Mouse (Mus musculus): ENCODE measurements around the gene Urgcp. TPM values are rescaled to one million over a fixed set of nuclear protein-coding genes. Genes with fewer than 3 reads are reported as not detected.
A peak's percentile ranks its signal among the peaks of the same experiment; 100 is the strongest.

The Urgcp gene
- total and polyA plus RNA-seq, 2 experiments from 2014 or later, result 32.8 to 61.5 TPM

DNA sequence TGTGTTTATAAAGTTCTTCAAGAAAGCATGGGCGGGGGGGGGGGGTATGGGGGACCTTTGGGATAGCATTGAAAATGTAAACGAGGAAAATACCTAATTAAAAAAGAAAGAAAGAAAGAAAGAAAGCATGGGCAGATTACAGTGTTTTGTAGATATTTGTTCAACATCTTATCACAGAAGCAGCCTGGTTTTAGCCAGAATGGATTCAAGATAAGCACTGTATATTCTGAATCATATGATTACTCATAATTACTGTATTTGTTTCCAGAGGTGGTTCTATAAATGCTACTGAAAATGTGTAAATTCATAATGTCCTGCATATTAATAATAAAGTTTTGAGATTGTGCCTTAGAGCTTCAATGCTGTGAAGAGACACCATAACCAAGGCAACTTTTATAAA is 60.9 kb downstream of the Urgcp start:
- peaks cover 8% of the 10 kb centered on the region; the same call in 1 of the 2 replicates for H3K36me3 ChIP-seq (ENCODE audit: insufficient read depth, low read length)
- DNase-seq (ENCODE audit: low spot score) (no peak), ATAC-seq (no peak)
- 76% methylated on average over 2 of the region's 2 CpGs for WGBS
- no peaks in the 10 kb centered on the region for H3K4me1 ChIP-seq (ENCODE audit: insufficient read depth, low read length)
- no peak overlapping the region for H3K4me3 ChIP-seq (ENCODE audit: low read length)
- no peak overlapping the region for H3K9ac ChIP-seq (replicated peaks; ENCODE audit: low read length)
- H3K27me3 ChIP-seq (ENCODE audit: insufficient read depth, low read length), result no peaks in the 10 kb centered on the region
- no peaks in the 10 kb centered on the region for H3K9me3 ChIP-seq (ENCODE audit: low read length)
- no peak overlapping the region for H3K27ac ChIP-seq
- no peak overlapping the region for H3K4me2 ChIP-seq (ENCODE audit: low read depth, low read length)
- no peak for TF ChIP-seq CTCF (IDR thresholded peaks at IDR 0.05; ENCODE audit: low read depth)

DNA sequence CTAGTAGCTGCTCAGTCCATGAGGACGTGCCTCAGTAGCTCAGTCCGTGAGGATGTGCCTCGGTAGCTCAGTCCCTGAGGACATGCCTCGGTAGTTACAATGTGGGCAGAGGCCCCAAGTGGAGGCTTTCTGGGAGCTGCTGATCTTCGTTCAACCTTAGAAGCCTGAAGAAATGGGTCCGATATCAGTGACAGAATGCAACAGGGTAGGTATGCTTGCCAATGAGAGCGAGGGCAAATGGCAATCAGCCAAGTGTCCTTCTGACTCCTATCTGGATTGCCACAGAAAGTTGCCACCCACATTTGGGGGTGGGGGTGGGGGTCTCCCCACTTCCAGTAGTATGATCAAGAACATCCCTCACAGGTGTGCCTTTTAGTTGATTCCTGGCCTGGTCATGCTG is 61.4 kb downstream of the Urgcp start:
- ATAC-seq, result no peak
- WGBS, result 85% methylated on average over 7 of the region's 7 CpGs

GRCm38 (mm10) chr11:5691775-5692174 is 70.4 kb downstream of the Urgcp start:
- H3K4me3 ChIP-seq (ENCODE audit: low read length), result no peak overlapping the region
- peak; percentile 70 for TF ChIP-seq CTCF (IDR thresholded peaks at IDR 0.05; ENCODE audit: low read depth)
- H3K27me3 ChIP-seq (ENCODE audit: insufficient read depth, low read length), result no peaks in the 10 kb centered on the region
- ATAC-seq (no peak), DNase-seq (ENCODE audit: low spot score) (peak; percentile 76)
- 46% methylated on average over 7 of the region's 7 CpGs for WGBS
- no peaks in the 10 kb centered on the region for H3K9me3 ChIP-seq (ENCODE audit: low read length)
- no peak overlapping the region for H3K9ac ChIP-seq (replicated peaks; ENCODE audit: low read length)
- no peak overlapping the region for H3K27ac ChIP-seq
- H3K4me2 ChIP-seq (ENCODE audit: low read depth, low read length), result no peak overlapping the region
- H3K4me1 ChIP-seq (ENCODE audit: insufficient read depth, low read length), result no peaks in the 10 kb centered on the region
- no peaks in the 10 kb centered on the region for H3K36me3 ChIP-seq (ENCODE audit: insufficient read depth, low read length)

More for the DNA sequence above, 61.4 kb downstream of the Urgcp start:
- Histone ChIP-seq H3K36me3 (ENCODE audit: insufficient read depth, low read length) (peaks cover 8% of the 10 kb centered on the region; the same call in 1 of the 2 replicates), H3K9ac (replicated peaks; ENCODE audit: low read length) (no peak overlapping the region), H3K27me3 (ENCODE audit: insufficient read depth, low read length) (no peaks in the 10 kb centered on the region), H3K27ac (no peak overlapping the region), H3K4me3 (ENCODE audit: low read length) (no peak overlapping the region), H3K4me2 (ENCODE audit: low read depth, low read length) (no peak overlapping the region), H3K9me3 (ENCODE audit: low read length) (no peaks in the 10 kb centered on the region), H3K4me1 (ENCODE audit: insufficient read depth, low read length) (no peaks in the 10 kb centered on the region)
- DNase-seq (ENCODE audit: low spot score), result no peak
- TF ChIP-seq CTCF (IDR thresholded peaks at IDR 0.05; ENCODE audit: low read depth), result no peak

GRCm38 (mm10) chr11:5684283-5684682 is 77.9 kb downstream of the Urgcp start:
- WGBS, result 44% methylated on average over 7 of the region's 7 CpGs
- Histone ChIP-seq H3K27ac (no peak overlapping the region), H3K36me3 (ENCODE audit: insufficient read depth, low read length) (no peaks in the 10 kb centered on the region), H3K4me1 (ENCODE audit: insufficient read depth, low read length) (no peaks in the 10 kb centered on the region), H3K4me2 (ENCODE audit: low read depth, low read length) (no peak overlapping the region), H3K9me3 (ENCODE audit: low read length) (no peaks in the 10 kb centered on the region), H3K9ac (replicated peaks; ENCODE audit: low read length) (no peak overlapping the region), H3K4me3 (ENCODE audit: low read length) (no peak overlapping the region), H3K27me3 (ENCODE audit: insufficient read depth, low read length) (no peaks in the 10 kb centered on the region)
- no peak for TF ChIP-seq CTCF (IDR thresholded peaks at IDR 0.05; ENCODE audit: low read depth)
- no peak for ATAC-seq
- no peak for DNase-seq (ENCODE audit: low spot score)

GRCm38 (mm10) chr11:5682541-5682940 is 79.6 kb downstream of the Urgcp start:
- no peak for ATAC-seq
- H3K27me3 ChIP-seq (ENCODE audit: insufficient read depth, low read length), result no peaks in the 10 kb centered on the region
- TF ChIP-seq CTCF (IDR thresholded peaks at IDR 0.05; ENCODE audit: low read depth), result no peak
- H3K4me2 ChIP-seq (ENCODE audit: low read depth, low read length), result no peak overlapping the region
- no peaks in the 10 kb centered on the region for H3K4me1 ChIP-seq (ENCODE audit: insufficient read depth, low read length)
- H3K9me3 ChIP-seq (ENCODE audit: low read length), result no peaks in the 10 kb centered on the region
- H3K27ac ChIP-seq, result no peak overlapping the region
- WGBS, result 74% methylated on average over 6 of the region's 6 CpGs
- no peaks in the 10 kb centered on the region for H3K36me3 ChIP-seq (ENCODE audit: insufficient read depth, low read length)
- no peak for DNase-seq (ENCODE audit: low spot score)
- no peak overlapping the region for H3K4me3 ChIP-seq (ENCODE audit: low read length)
- H3K9ac ChIP-seq (replicated peaks; ENCODE audit: low read length), result no peak overlapping the region

Other genes starting within 250 kb of the Urgcp start
- gene Xbp1, start 241.7 kb downstream of the Urgcp start, total RNA-seq (2014; rRNA removed), result 95.0 and 102 TPM in 2 replicates
- 87.1 and 88.9 TPM in 2 replicates for gene Xbp1, start 241.7 kb downstream of the Urgcp start, polyA plus RNA-seq (2015; fragmentation: Nextera tagmentation; extraction: Ambion mirVana)
- gene Ccdc117, start 220.2 kb downstream of the Urgcp start, total RNA-seq (2014; rRNA removed), result 10.1 and 10.5 TPM in 2 replicates
- 5.8 and 6.6 TPM in 2 replicates for gene Ccdc117, start 220.2 kb downstream of the Urgcp start, polyA plus RNA-seq (2015; fragmentation: Nextera tagmentation; extraction: Ambion mirVana)
- not detected in 2 replicates for gene Ankrd36, start 192.7 kb downstream of the Urgcp start, total RNA-seq (2014; rRNA removed)
- gene Ankrd36, start 192.7 kb downstream of the Urgcp start, polyA plus RNA-seq (2015; fragmentation: Nextera tagmentation; extraction: Ambion mirVana), result not detected in 2 replicates
- 53.9 and 56.4 TPM in 2 replicates for gene Mrps24, start 46.7 kb downstream of the Urgcp start, total RNA-seq (2014; rRNA removed)
- 230 and 234 TPM in 2 replicates for gene Mrps24, start 46.7 kb downstream of the Urgcp start, polyA plus RNA-seq (2015; fragmentation: Nextera tagmentation; extraction: Ambion mirVana)
- gene Dbnl, start 26.1 kb upstream of the Urgcp start, total RNA-seq (2014; rRNA removed), result 74.3 and 81.7 TPM in 2 replicates
- gene Dbnl, start 26.1 kb upstream of the Urgcp start, polyA plus RNA-seq (2015; fragmentation: Nextera tagmentation; extraction: Ambion mirVana), result 122 and 123 TPM in 2 replicates
- gene Pgam2, start 41.4 kb upstream of the Urgcp start, total RNA-seq (2014; rRNA removed), result 1.4 and 2.0 TPM in 2 replicates
- gene Pgam2, start 41.4 kb upstream of the Urgcp start, polyA plus RNA-seq (2015; fragmentation: Nextera tagmentation; extraction: Ambion mirVana), result 2.8 and 3.4 TPM in 2 replicates
- 4.9 and 14.7 TPM in 2 replicates for gene Polm, start 75.6 kb upstream of the Urgcp start, total RNA-seq (2014; rRNA removed)
- gene Polm, start 75.6 kb upstream of the Urgcp start, polyA plus RNA-seq (2015; fragmentation: Nextera tagmentation; extraction: Ambion mirVana), result 6.2 and 7.2 TPM in 2 replicates
- 21.2 and 24.9 TPM in 2 replicates for gene Aebp1, start 99.6 kb upstream of the Urgcp start, total RNA-seq (2014; rRNA removed)
- gene Aebp1, start 99.6 kb upstream of the Urgcp start, polyA plus RNA-seq (2015; fragmentation: Nextera tagmentation; extraction: Ambion mirVana), result 30.6 and 33.3 TPM in 2 replicates
- 32.9 and 36.6 TPM in 2 replicates for gene Pold2, start 115.9 kb upstream of the Urgcp start, total RNA-seq (2014; rRNA removed)
- gene Pold2, start 115.9 kb upstream of the Urgcp start, polyA plus RNA-seq (2015; fragmentation: Nextera tagmentation; extraction: Ambion mirVana), result 49.5 and 51.6 TPM in 2 replicates
- 0.79 TPM in 1 of 2 replicates, not detected in the other for gene Myl7, start 136.4 kb upstream of the Urgcp start, total RNA-seq (2014; rRNA removed)
- not detected in 2 replicates for gene Myl7, start 136.4 kb upstream of the Urgcp start, polyA plus RNA-seq (2015; fragmentation: Nextera tagmentation; extraction: Ambion mirVana)
- gene Gck, start 187.7 kb upstream of the Urgcp start, total RNA-seq (2014; rRNA removed), result 3.2 and 9.1 TPM in 2 replicates
- gene Gck, start 187.7 kb upstream of the Urgcp start, polyA plus RNA-seq (2015; fragmentation: Nextera tagmentation; extraction: Ambion mirVana), result 7.1 and 7.5 TPM in 2 replicates
- 130 TPM in 2 replicates for gene Ykt6, start 193.3 kb upstream of the Urgcp start, total RNA-seq (2014; rRNA removed)
- gene Ykt6, start 193.3 kb upstream of the Urgcp start, polyA plus RNA-seq (2015; fragmentation: Nextera tagmentation; extraction: Ambion mirVana), result 72.3 and 81.7 TPM in 2 replicates

Data from hindbrain, postnatal 0 days (tissue).